Mouse (Mus musculus) heart, embryonic 15.5 days (tissue): ENCODE data around the gene Pcgf3. TPM values are rescaled to one million over a fixed set of nuclear protein-coding genes. Genes with fewer than 3 reads are reported as not detected.
"Not testable (repeated sequence)": the region's sequence is repeated elsewhere in the genome, so short reads cannot be mapped to it uniquely, and the experiment has no call there.

Experiments
- ATAC-seq: fragments of 200-750 bp; cut with Nextera tagmentation; replicated peaks from 2 replicates; pipeline ENCODE4 v1.8.0; 2017; ENCODE audit warnings: low read depth, moderate TSS enrichment; ENCODE audit not compliant: insufficient number of reproducible peaks, insufficient read depth, low FRiP score
- H3K27ac ChIP-seq: fragments of 300-500 bp; sonication (generic); 2 replicates; pipeline ENCODE4 v1.5.1; 2015; ENCODE audit warnings: mild to moderate bottlenecking, inconsistent platforms
- H3K27me3 ChIP-seq: fragments of 300-500 bp; sonication (generic); 2 replicates; pipeline ENCODE4 v1.6.1; 2015; ENCODE audit warnings: inconsistent platforms
- H3K36me3 ChIP-seq: fragments of 300-500 bp; sonication (generic); 2 replicates; pipeline ENCODE4 v1.6.1; 2015; ENCODE audit warnings: mild to moderate bottlenecking, inconsistent platforms
- H3K4me1 ChIP-seq: fragments of 300-500 bp; sonication (generic); replicated peaks from 2 replicates; pipeline ENCODE4 v1.6.1; 2015; ENCODE audit warnings: inconsistent platforms
- H3K4me2 ChIP-seq: fragments of 300-500 bp; sonication (generic); 2 replicates; pipeline ENCODE4 v1.6.1; 2015; ENCODE audit warnings: inconsistent platforms, mild to moderate bottlenecking, moderate library complexity
- H3K4me3 ChIP-seq: fragments of 300-500 bp; sonication (generic); 2 replicates; pipeline ENCODE4 v1.5.1; 2015; ENCODE audit warnings: mild to moderate bottlenecking, inconsistent platforms
- H3K9ac ChIP-seq: fragments of 300-500 bp; sonication (generic); 2 replicates; pipeline ENCODE4 v1.6.1; 2015; ENCODE audit warnings: mild to moderate bottlenecking, inconsistent platforms
- H3K9me3 ChIP-seq: fragments of 300-500 bp; sonication (generic); replicated peaks from 2 replicates; pipeline ENCODE4 v1.6.1; 2016; ENCODE audit warnings: inconsistent platforms
- WGBS: fragments of 180-500 bp; shearing (Covaris S2); methylation state at CpG from one replicate; pipeline ENCODE4 v1.1.7; 2015; ENCODE audit warnings: mixed read lengths; 5-methylcytosine and 5-hydroxymethylcytosine counted together
- polyA plus RNA-seq: library from polyadenylated mRNA; unstranded; fragments of >200 nt; fragmentation: Nextera tagmentation; extraction: Ambion mirVana; gene quantifications from 2 replicates; pipeline ENCODE4 v1.2.1, GENCODE M21; 2015

Gene Pcgf3
- polyA plus RNA-seq, 1 experiment from 2014 or later: 15.2 TPM

GRCm38 (mm10) chr5:108473737-108474136 lies 12.7 kb downstream of the Pcgf3 start:
- H3K36me3 ChIP-seq: peaks cover 64% of the 10 kb centered on the region
- no peak overlapping the region for H3K4me3 ChIP-seq
- no peaks in the 10 kb centered on the region for H3K27me3 ChIP-seq
- no peak overlapping the region for H3K27ac ChIP-seq
- H3K4me2 ChIP-seq: no peak overlapping the region
- no peak for ATAC-seq
- H3K9ac ChIP-seq: no peak overlapping the region
- peaks cover 5% of the 10 kb centered on the region; the same call in 1 of the 2 replicates for H3K4me1 ChIP-seq
- no peaks in the 10 kb centered on the region for H3K9me3 ChIP-seq
- WGBS: 83% methylated on average over 4 of the region's 4 CpGs

- H3K4me2 ChIP-seq: no peak overlapping the region
- no peaks in the 10 kb centered on the region for H3K9me3 ChIP-seq
- no peak for ATAC-seq
- no peaks in the 10 kb centered on the region for H3K4me1 ChIP-seq
- H3K36me3 ChIP-seq: peaks cover 70% of the 10 kb centered on the region
- no peak overlapping the region for H3K27ac ChIP-seq
- H3K4me3 ChIP-seq: no peak overlapping the region
- no peak overlapping the region for H3K9ac ChIP-seq
- WGBS: 86% methylated on average over 3 of the region's 3 CpGs
- H3K27me3 ChIP-seq: no peaks in the 10 kb centered on the region
Measured at GRCm38 (mm10) chr5:108475977-108476376, 14.9 kb downstream of the Pcgf3 start.

- peaks cover 34% of the 10 kb centered on the region for H3K36me3 ChIP-seq
- no peaks in the 10 kb centered on the region for H3K9me3 ChIP-seq
- no peaks in the 10 kb centered on the region for H3K27me3 ChIP-seq
- ATAC-seq: no peak
- no peak overlapping the region for H3K4me2 ChIP-seq
- WGBS: 93% methylated on average over 6 of the region's 6 CpGs
- H3K4me1 ChIP-seq: no peaks in the 10 kb centered on the region
- no peak overlapping the region for H3K9ac ChIP-seq
- no peak overlapping the region for H3K27ac ChIP-seq
- H3K4me3 ChIP-seq: no peak overlapping the region
Measured at GRCm38 (mm10) chr5:108483006-108483405, 22.0 kb downstream of the Pcgf3 start.

GRCm38 (mm10) chr5:108485239-108485638 lies 24.2 kb downstream of the Pcgf3 start:
- ATAC-seq: no peak
- no peak overlapping the region for H3K9ac ChIP-seq
- no peaks in the 10 kb centered on the region for H3K27me3 ChIP-seq
- no peaks in the 10 kb centered on the region for H3K4me1 ChIP-seq
- H3K9me3 ChIP-seq: no peaks in the 10 kb centered on the region
- H3K36me3 ChIP-seq: peaks cover 39% of the 10 kb centered on the region
- 96% methylated on average over 2 of the region's 2 CpGs for WGBS
- H3K4me3 ChIP-seq: no peak overlapping the region
- H3K27ac ChIP-seq: no peak overlapping the region
- H3K4me2 ChIP-seq: no peak overlapping the region

- H3K9me3 ChIP-seq: not testable (repeated sequence)
Measured at GRCm38 (mm10) chr5:108486148-108486547, 25.1 kb downstream of the Pcgf3 start.

GRCm38 (mm10) chr5:108501573-108501972 lies 40.5 kb downstream of the Pcgf3 start:
- 86% methylated on average over 1 of the region's 1 CpGs for WGBS
- peaks cover 83% of the 10 kb centered on the region for H3K36me3 ChIP-seq

More at GRCm38 (mm10) chr5:108486148-108486547, 25.1 kb downstream of the Pcgf3 start:
- H3K27me3 ChIP-seq, H3K9ac ChIP-seq, H3K4me1 ChIP-seq, H3K4me2 ChIP-seq, H3K4me3 ChIP-seq, ATAC-seq, H3K27ac ChIP-seq: not testable (repeated sequence)
- 98% methylated on average over 5 of the region's 5 CpGs for WGBS
- H3K36me3 ChIP-seq: peaks cover 46% of the 10 kb centered on the region

GRCm38 (mm10) chr5:108502286-108502685 lies 41.3 kb downstream of the Pcgf3 start:
- no peak overlapping the region for H3K27ac ChIP-seq
- H3K36me3 ChIP-seq: peaks cover 77% of the 10 kb centered on the region
- H3K27me3 ChIP-seq: no peaks in the 10 kb centered on the region
- no peak overlapping the region for H3K4me3 ChIP-seq
- no peak overlapping the region for H3K4me2 ChIP-seq
- H3K9ac ChIP-seq: no peak overlapping the region
- H3K4me1 ChIP-seq: no peaks in the 10 kb centered on the region
- ATAC-seq: no peak
- no peaks in the 10 kb centered on the region for H3K9me3 ChIP-seq
- 87% methylated on average over 18 of the region's 18 CpGs for WGBS

More at GRCm38 (mm10) chr5:108501573-108501972, 40.5 kb downstream of the Pcgf3 start:
- H3K27me3 ChIP-seq: no peaks in the 10 kb centered on the region
- no peak overlapping the region for H3K4me3 ChIP-seq
- H3K4me1 ChIP-seq: no peaks in the 10 kb centered on the region
- no peak overlapping the region for H3K9ac ChIP-seq
- H3K27ac ChIP-seq: no peak overlapping the region
- no peak overlapping the region for H3K4me2 ChIP-seq
- no peaks in the 10 kb centered on the region for H3K9me3 ChIP-seq
- ATAC-seq: no peak

GRCm38 (mm10) chr5:108515581-108516361 lies 54.7 kb downstream of the Pcgf3 start:
- Histone ChIP-seq H3K9me3 (no peaks in the 10 kb centered on the region), H3K27ac (no peak overlapping the region), H3K4me2 (no peak overlapping the region), H3K4me3 (no peak overlapping the region), H3K4me1 (no peaks in the 10 kb centered on the region), H3K27me3 (no peaks in the 10 kb centered on the region), H3K9ac (no peak overlapping the region), H3K36me3 (no peaks in the 10 kb centered on the region)
- WGBS: 55% methylated on average over 6 of the region's 6 CpGs
- ATAC-seq: no peak

GRCm38 (mm10) chr5:108516655-108517054 lies 55.6 kb downstream of the Pcgf3 start:
- Histone ChIP-seq H3K4me2 (no peak overlapping the region), H3K27me3 (no peaks in the 10 kb centered on the region), H3K27ac (no peak overlapping the region), H3K9me3 (no peaks in the 10 kb centered on the region), H3K4me3 (no peak overlapping the region), H3K4me1 (no peaks in the 10 kb centered on the region), H3K36me3 (no peaks in the 10 kb centered on the region), H3K9ac (no peak overlapping the region)
- no peak for ATAC-seq
- 68% methylated on average over 3 of the region's 3 CpGs for WGBS

- Histone ChIP-seq H3K4me3 (no peak overlapping the region), H3K27me3 (no peaks in the 10 kb centered on the region), H3K36me3 (no peaks in the 10 kb centered on the region), H3K9ac (no peak overlapping the region), H3K9me3 (no peaks in the 10 kb centered on the region), H3K4me2 (no peak overlapping the region), H3K27ac (no peak overlapping the region), H3K4me1 (no peaks in the 10 kb centered on the region)
- no peak for ATAC-seq
- WGBS: 68% methylated on average over 9 of the region's 9 CpGs
Measured at GRCm38 (mm10) chr5:108518106-108518885, 57.3 kb downstream of the Pcgf3 start.

- H3K4me1 ChIP-seq: no peaks in the 10 kb centered on the region
- H3K27me3 ChIP-seq: no peaks in the 10 kb centered on the region
- H3K27ac ChIP-seq: no peak overlapping the region
- H3K4me3 ChIP-seq: no peak overlapping the region
- no peak for ATAC-seq
- no peaks in the 10 kb centered on the region for H3K9me3 ChIP-seq
- WGBS: 70% methylated on average over 5 of the region's 5 CpGs
- no peak overlapping the region for H3K9ac ChIP-seq
- no peaks in the 10 kb centered on the region for H3K36me3 ChIP-seq
- no peak overlapping the region for H3K4me2 ChIP-seq
Measured at GRCm38 (mm10) chr5:108518951-108519350, 57.9 kb downstream of the Pcgf3 start.
